Mouse (Mus musculus) urinary bladder, postnatal 14 days (tissue): ENCODE measurements around the gene Sowaha.
A peak's percentile ranks its signal among the peaks of the same experiment; 100 is the strongest.

Source experiments
- DNase-seq: peaks from one replicate; pipeline ENCODE4 v3.0.0; 2021; ENCODE audit warnings: low spot score

The Sowaha gene

DNA sequence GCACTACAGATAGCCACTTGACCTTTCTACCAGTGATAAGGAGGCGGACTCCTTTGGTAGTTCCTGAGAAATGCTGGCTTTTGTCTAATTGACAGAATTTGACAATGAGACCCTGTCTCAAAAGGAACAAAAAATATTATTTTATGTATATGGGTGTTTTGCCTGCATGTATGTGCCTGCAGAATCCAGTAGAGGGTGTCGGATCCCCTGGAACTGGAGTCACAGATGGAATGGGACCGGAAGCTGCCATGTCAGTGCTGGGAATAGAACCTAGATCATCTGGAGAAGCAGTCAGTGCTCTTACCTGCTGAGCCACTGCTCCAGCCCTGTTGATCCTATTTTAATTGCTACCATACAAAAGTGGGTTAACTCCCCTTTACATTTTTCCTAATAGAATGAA, 7.4 kb downstream of the Sowaha start:
- DNase-seq: no peak

DNA sequence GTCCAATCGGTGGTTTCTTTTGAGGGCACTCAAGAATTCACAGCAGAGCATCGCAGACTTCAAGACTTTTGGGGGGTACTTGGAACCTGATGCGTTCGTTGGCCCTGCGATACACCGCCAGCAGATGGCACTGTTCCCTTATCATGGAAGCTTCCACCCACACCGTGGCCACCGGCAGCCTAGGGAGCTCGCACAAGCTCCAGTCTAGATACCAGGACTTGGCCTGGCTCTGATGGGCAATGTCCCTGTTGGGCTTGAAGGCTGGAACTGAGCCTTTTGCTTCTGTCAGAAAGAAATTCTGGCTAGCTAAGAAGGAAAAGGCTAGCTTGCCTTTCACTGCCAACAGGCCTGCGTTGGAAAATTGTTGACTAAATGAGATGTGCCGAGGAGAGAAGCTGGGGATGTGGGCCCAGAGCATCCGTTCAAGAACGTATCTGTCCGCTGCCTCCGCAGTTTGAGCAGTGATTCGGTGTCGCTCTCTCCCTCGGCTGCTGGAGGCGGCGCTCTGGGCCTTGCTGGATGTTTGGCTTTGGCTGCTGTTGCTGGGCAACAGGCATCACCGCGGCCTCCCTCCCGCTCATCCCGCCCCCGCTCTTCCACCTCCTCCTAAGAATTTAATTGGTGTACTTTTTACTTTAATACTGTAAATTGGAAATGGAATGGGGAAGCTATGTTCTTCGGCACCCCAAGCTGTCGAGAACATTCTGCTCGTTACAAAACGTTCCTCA, 9.9 kb downstream of the Sowaha start, which contains the start of gene Gm9837:
TSS of gene Gm9837 (minus strand) at position 512 of the 728 bp plus-strand sequence.
- peak; percentile 91 for DNase-seq

DNA sequence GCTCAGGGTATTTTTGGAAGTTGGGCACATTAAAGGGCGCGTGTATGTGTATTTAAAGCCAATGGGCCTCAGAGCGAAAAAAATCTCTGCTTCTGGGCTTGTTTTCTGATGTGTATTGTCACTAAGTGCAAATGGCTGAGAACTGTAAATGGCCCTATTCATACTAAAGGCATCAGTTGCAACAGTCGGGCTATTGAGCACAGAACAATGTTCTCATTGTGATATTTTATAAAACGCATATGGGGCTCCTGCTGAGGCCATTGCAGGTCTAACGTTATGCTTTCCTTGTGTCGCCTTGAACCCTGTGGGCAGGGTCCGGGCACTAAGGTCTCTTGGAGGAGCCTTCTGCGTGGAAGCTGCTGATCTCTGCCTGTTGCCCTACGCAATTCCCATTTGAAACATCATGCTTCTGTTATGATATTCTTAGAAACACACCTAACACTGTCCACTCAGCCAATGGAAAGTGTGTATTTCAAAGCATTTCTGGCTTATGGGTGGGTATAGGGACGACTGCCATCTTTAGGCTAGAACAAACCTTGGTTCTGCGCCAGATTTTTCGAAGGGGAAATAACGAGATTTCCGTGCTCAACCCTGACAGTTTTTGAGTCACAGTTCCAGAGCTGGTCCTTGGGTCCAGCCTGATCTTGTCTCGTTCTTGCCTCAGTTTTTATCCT, 10.6 kb downstream of the Sowaha start:
- DNase-seq: peak; percentile 54

DNA sequence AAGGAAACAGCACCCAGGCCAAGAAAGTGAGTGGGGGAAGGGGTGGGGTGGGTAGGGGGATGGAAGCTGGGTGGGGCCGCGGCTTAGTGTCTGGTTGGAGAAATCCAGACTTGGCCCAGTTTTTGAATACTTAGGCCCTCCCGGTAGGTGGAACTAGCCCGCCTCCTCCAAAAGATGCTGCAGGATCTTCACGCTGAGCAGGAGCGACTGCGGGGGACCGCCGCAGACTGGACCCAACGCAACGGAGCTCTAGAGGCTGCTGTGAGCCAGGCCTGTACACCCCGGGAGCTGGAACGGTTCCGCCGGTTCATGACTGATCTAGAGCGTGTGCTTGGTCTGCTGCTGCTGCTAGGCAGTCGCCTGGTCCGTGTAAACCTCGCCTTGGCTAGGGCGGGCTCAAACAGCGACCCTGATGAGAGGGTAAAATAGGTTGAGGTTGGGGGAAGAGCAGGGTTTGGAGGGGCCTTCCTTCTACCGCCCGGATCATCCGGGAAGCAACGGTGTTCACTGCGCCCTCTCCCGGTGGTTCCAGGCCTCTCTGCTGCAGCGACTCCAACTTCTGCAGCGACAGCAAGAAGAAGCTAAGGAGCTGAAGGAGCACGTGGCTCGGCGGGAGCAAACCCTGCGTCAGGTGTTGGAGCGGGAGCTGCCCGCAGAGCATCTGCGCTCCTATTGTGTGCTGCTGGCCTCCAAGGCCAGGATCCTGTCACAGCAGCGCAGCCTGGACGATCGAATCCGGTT, 13.7 kb downstream of the Sowaha start:
- peak; percentile 83 for DNase-seq

DNA sequence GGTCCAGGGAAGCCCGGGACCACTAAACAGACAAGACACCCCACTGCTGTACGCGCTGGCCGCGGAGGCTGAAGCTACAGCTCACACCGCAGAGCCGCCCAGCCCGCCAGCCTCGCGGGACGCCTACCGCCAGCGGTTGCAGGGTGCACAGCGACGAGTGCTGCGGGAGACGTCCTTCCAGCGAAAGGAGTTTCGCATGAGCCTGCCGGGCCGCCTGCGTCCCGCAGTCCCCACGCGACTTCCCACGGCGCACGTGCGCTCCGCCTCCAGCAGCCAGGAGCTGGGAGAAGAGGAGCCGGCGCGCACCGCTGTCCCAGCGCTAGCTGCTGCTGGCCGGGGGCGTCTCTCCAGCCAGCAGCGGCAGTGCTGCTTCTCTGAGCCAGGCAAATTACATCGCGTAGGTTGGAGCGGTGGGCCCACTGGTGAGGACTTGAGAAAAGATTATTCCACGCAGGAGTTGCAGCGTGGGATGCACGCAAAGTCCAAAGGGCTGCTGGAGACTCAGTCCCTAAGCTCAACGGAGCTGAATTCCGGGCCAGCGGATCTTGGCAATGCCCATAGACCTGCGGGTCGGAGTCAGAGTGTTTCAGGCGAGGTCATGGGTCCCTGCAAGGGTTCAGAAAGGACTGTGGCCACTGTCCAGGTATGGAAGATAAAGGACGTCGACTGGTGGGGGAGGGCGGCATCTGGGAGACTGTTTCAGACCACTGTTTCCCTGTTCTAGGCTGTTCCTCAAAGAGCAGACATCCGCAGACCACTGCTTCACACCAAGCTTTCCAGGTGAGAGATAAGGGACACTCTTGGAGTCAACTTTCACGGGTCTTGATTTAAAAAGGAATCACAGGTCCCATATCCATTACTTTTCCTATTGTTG, 16.3 kb downstream of the Sowaha start:
- no peak for DNase-seq

DNA sequence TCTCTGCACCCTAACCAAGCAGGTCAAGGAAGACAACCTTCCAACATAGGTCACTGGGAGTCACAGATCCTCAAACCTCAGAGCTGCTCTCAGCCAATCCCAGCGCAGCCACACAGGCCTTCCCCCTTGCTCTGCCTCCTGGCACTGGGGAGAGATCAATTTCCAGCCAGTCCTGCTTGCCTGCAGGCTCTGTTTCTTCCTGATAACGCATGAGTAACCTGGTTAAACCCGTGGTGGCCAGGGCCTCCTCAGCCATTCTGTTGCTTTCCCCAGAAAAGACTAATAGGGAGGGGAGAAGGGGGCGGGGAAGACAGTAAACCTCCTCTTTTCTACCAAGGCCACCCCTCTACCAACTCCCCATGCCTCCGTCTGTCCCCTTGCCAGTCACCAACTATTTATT, 18.3 kb downstream of the Sowaha start:
- DNase-seq: peak; percentile 51

DNA sequence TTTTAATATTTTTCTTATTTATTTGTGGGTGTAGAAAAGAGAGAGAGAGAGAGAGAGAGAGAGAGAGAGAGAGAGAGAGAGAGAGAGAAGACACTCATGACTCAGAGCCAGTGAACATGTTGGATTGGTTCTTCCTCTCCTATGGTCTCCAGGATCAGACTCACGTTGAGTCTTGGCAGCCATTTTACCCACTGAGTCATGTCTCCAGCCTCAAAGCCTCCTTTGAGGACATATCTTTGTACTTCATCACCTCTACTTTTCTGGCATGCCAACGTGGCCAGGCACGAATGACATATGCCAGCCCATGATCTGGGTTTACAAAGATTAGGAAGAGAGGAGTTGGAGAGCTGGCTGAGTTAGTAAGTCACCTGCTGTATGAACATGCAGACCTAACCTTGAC, 19.9 kb downstream of the Sowaha start:
- no peak for DNase-seq

DNA sequence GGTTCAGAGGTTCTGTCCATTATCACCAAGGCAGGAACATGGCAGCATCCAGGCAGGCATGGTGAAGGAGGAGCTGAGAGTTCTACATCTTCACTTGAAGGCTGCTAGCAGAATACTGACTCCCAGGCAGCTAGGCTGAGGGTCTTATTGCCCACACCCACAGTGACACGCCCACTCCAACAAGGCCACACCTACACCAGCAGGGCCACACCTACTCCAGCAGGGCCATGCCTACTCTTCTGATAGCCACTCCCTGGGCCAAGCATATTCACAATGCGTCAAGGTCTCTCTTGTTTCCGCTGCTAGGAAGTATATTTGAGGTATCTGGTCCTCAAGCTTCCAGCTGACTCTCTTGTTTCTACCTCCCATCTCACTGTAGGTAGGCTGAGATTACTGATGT, 21.1 kb downstream of the Sowaha start:
- DNase-seq: no peak

DNA sequence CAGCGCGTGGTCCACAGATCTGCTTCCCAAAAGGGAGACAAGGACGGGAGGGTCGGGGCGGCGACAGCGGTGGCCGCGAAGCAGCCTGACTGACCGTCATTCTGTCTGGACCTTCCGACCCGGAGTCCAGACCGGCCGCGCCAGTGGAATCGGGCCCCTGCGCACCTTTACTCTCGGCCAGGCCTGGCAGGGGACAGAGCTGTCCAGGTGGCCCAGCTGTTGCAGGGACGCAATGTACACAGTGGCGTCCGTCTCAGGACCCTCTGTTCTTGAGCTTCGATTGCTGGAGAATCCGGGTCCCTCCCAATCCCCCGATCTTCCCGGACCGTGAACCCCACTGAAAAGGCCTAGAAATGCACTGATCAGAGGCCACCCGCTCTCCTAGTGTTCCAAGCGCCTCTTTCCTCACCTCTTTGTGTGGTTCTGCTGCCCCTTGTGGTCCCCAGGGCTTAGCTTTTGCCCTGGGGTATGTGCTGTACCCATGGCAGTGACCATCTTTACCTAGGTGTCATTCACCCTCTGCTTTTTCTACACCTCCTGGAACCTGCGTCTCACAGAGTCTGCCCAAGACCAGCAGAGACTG, 22.6 kb downstream of the Sowaha start:
- DNase-seq: no peak

DNA sequence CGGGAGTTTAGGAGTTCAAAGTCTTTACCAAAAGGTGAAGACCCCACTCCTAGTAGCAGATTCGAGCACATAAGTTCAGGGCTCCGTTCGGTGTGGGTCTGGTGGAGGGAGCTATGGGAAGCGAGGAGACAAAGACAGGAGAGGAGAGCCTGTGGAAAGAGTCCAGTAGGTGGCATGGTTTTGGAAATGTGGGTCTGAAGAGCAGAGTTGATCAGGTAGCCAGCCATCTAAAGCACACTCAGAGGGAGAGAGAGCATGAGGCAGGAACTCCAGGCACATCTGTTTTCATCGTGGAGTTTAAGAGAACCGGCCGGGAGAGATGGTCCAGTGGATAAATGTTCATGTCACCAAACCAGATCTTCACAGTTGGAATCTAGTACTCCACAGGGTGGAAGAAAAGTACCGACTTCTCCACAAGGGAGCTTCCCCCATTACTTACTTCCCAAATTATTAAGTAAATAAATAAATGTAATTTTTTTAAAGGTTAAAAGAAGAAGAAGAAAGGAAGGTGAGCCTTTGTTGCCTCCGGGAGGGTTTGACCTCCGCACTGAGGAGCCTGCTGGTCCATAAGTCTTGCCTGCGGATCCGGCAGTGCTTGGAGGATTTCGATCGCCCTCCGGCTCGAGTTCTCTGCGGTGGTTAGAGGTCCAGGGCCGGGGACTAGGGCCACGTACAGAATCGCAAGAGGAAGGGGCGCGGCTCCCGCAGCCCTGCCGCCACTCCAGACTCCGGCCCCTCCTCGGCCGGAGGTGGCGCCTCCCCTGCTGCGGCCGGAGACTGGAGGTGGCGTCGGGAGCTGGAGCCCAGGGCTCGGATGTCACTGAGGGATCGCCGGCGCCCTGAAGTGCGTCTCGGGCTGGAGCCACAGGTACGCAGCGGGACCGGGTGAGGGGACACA, 23.4 kb downstream of the Sowaha start, which contains the start of the genes Gm10447 and Shroom1:
TSS of gene Gm10447 (minus strand) at position 637 of the 898 bp plus-strand sequence.
TSS of gene Shroom1 (plus strand) at position 732 of the 898 bp plus-strand sequence.
- peak; percentile 73 for DNase-seq

DNA sequence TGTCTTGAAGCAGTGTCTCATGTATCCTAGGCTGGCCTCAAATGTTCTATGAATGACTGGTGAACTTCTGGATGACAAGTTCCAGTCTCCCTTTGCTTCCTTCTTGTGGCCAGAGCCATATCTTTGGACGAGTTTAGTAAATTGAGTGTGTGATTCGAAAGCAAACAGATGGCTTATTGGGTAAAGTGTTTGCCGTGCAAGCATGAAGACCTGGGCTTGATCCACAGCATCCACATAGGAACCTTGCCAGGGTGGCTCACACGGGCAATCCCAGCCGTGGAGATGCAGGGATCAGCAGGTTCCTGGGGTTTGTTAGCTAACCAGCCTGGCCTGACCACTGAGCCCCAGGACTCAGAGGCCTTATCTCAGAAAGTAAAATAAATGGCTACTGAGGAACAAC, 27.0 kb downstream of the Sowaha start:
- DNase-seq: no peak

DNA sequence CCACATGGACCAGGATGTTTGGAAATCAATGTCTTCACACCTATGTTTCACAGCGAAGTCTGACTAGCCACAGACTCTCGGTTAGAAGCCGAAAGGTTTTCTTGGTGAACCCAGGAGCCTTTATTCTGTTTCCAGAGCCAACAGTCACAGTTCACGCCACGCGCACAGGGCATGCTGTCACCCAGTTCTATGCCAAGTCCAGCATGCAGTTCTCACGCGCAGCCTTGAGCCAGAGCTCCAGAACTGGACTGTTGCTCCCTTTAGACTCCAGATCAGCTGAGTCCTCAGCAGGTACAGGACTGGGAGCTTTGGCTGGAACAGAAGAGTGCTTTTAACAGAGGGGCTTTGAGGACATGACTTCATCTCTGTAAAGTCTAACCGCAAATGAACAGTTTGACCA, 27.7 kb downstream of the Sowaha start:
- no peak for DNase-seq

DNA sequence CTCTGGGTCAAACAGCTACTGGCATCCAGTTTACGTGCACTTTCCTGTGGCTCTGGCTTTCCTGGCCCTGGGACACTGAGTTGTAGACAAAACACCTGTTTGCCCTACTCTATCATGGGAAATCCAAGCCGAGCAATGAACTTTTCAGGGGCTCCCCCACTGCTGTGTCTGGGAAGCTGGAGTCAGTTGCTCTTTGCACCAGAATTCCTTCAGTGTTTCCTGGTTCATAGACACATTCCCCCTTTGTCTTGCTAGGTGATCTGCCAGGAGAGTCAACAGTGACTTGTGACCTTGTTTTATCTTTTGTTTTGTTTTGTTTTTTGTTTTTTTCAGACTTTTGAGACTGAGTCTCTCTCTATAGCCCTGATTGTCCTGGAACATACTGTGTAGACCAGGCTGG, 28.7 kb downstream of the Sowaha start:
- no peak for DNase-seq

DNA sequence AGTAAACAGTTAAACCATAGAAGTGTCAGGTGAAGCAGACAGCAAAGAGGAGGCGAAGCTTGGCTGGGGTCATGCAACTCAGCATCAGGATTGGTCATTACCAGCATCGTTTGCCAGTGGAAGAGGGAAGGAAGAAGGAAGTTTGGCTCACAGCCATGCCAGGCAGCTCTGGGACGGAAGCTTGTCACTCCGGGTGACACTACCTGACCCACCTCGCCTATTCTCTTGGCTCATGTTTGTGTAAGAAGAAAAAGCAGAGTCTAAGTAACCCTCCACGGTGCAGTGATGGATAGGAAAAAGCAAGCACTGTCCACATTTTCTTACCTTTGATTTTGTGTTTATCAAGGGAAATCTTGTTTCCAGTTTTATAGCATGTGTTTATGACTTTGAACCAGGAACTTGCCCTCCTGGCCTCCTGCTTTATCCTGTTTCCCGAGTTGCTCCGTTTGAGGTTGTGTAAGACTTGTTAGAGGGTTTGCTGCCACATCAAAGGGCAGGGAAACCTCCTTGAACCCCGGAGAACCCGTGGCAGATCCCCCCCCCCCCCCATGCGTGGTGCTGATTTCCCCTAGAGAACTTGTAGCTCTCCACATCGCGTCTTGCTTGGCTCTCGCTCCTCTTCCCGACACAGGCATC, 29.9 kb downstream of the Sowaha start:
- peak; percentile 53 for DNase-seq

DNA sequence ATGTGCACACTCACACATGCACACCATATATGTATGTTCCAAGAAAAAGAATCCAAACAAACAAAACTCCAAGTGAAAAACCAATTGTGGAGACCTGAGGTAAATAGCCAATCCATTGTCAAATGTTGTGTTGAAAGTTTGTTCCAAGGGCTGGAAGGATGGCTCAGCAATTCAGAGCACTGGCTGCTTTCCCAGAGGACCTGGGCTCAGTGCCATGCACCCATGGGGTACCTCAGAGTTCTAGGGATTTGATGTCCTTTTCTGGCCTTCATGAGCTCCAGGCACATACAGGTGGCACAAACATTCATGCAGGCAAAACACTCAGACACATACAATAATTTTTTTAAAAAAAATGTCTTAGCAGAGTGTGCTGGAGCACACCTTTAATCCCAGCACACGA, 31.5 kb downstream of the Sowaha start:
- peak; percentile 53 for DNase-seq

DNA sequence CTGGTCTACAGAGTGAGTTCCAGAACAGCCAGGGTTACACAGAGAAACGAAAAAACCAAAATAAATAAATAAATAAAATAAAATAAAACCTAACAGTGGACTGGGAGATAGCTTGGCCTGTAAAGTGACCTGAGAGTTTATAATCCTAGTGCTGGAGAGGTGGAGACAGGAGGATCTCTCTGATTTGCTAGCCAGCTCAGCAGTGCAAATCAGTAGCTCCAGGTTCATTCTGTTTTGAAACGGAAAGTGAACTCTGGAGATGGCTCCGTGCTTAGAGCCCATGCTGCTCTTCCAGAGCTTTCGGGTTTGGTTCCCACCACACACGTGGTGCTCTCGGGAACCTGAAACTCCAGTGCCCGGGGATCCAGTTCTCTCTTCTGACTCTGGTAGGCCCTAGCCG, 32.1 kb downstream of the Sowaha start:
- no peak for DNase-seq

DNA sequence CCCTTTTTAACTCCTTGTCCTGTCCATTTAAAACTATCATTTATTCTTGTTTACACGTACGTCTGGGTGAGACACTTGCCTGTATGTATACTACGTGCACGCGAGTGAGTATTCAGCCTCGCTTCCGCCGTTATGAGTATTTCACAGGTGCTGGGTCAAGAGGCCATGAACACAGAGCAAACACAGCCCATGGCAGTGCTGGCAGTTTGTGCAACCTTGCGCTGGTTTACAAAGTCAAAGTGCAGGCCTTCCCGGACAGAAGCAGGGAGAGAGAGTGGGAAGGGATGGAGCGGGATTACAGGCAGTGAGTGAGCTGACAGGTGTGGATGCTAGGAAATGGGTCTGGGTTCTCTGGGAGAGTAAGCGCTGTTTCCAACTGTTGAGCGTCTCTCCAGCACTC, 33.9 kb downstream of the Sowaha start:
- DNase-seq: no peak

DNA sequence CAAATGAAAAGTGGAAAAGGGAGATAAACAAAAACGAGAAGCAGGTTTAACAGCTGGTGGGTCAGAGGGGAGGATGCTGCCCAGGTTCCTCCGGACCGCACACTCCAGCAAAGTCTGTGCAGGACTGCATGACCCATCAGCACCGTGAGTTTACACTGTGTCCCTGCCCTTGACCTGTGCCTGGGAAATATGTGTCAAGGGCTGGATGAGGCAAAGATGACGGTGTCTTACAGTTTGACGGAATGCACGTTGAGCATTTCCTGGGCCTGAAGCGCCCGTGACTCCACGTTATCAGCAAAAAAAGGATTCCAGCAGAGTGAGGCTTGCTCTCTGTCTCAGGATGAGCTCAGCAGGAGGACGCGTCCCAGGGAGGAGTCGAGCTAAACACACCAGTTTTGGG, 34.5 kb downstream of the Sowaha start:
- DNase-seq: no peak

DNA sequence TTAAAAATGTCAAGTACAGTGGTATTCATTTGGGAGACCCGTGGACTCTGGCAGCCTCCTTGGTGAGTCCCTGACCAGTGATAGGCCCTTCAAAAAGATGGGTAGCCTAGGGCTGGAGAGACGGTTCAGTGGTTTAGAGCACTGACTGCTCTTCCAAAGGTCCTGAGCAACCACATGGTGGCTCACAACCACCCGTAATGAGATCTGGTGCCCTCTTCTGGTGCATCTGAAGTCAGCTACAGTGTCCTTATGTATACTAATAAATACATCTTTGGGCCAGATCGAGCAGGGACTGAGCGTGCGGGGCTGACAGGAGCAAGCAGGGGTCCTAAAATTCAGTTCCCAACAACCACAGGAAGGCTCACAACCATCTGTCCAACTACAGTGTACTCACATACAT, 36.2 kb downstream of the Sowaha start:
- peak; percentile 51 for DNase-seq

DNA sequence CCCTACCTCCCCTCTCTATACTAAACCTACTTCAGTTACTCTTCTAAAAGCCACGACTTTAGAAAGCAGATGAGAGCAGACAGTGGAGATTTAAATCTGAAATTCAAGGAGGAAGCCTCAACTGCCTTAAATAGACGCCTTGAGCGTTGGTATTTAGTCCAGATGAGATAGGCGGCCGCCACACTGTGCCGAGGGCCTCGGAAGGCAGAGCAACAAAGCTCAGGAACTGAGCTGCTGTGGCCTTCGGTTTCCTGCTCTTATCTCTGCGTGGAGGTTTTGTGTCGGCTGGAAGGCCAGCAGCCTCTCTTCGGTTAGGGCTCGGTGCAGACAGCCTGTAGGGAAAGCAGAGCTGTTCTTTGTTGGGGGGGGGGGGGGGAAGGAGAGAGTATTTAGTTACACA, 38.2 kb downstream of the Sowaha start:
- no peak for DNase-seq
